Mouse (Mus musculus): Measurements from ENCODE around the gene Gm45618.

- TF ChIP-seq POLR2A (IDR thresholded peaks at IDR 0.05; ENCODE audit: low read depth, low read length) (no peak), CTCF (IDR thresholded peaks at IDR 0.05; ENCODE audit: extremely low read depth, insufficient read depth, insufficient read length, insufficient replicate concordance) (no peak)
Measured at GRCm38 (mm10) chr7:142077138-142077537, 43.4 kb downstream of the Gm45618 start.
